28 mouse cellular contexts compared by ENCODE assay signal in the genomic region with DNA sequence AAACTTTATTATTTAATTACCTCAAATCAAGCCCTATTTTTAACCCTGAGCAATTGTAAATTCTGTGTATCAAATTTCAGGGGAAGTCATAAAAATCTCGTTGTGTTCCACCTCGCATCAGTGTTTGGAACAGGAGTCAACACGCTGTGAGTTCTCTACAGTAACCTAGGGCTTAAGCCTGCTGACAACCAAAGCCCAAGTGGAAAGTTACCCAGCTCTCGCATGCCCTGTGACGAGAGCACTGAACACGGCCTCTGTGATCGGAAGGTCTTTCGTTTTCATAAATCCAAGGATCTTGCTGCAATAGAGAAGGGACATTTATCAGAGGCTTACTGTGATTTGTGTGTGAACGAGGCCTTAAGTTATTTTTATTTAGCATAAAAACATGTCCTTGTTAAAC. TPM values are rescaled to one million over a fixed set of nuclear protein-coding genes. Genes with fewer than 3 reads are reported as not detected.
DNase-seq lines count a peak whose midpoint lies in the region; ATAC-seq lines count a peak whose summit lies in the region.
"Had no signal": no experiment of that assay in that cellular context is flagged by ENCODE, and none has a peak within 500 bp of the region (broad histone marks: within the 10 kb centered on the region; RNA-seq: fewer than 3 reads in every experiment).

No protein-coding gene starts in this region.

- peaks cover 10% of the 10 kb centered on the region for H3K4me1 ChIP-seq in heart, embryonic 10.5 days
- peaks cover 6% of the 10 kb centered on the region; the same call in 1 of the 2 replicates for H3K4me1 ChIP-seq in heart, embryonic 11.5 days (ENCODE audit: control insufficient read depth, insufficient read depth, low read length)
- H3K4me1 ChIP-seq: embryonic facial prominence, embryonic 12.5 days; embryonic facial prominence, embryonic 15.5 days; kidney, embryonic 15.5 days had no signal

- no peak for ATAC-seq in heart, embryonic 11.5 days (replicated peaks; ENCODE audit: insufficient number of reproducible peaks, low FRiP score, low TSS enrichment)
- ATAC-seq: forebrain, embryonic 14.5 days; hindbrain, postnatal 0 days; inflammation-experienced regulatory T-cells, adult 6 months; intestine, embryonic 16.5 days; Patski had no signal

- WGBS in heart, embryonic 10.5 days: 94% methylated on average over 9 of the region's 9 CpGs
- WGBS in heart, embryonic 11.5 days (ENCODE audit: insufficient replicate concordance): 93% methylated on average over 9 of the region's 9 CpGs

- intact Hi-C loops in left cerebral cortex, postnatal 14 days (cut with DNase I): no loop called here

- no peak overlapping the region for H3K4me3 ChIP-seq in heart, embryonic 10.5 days
- H3K4me3 ChIP-seq in heart, embryonic 11.5 days (ENCODE audit: low read depth, low read length): no peak overlapping the region
- H3K4me3 ChIP-seq: embryonic facial prominence, embryonic 12.5 days; embryonic facial prominence, embryonic 15.5 days; heart, adult 2 months; heart, embryonic 12.5 days; heart, embryonic 15.5 days; kidney, embryonic 15.5 days had no signal

- no peak overlapping the region for H3K9ac ChIP-seq in heart, embryonic 11.5 days (ENCODE audit: low read depth, low read length)
- H3K9ac ChIP-seq: embryonic facial prominence, embryonic 12.5 days; embryonic facial prominence, embryonic 15.5 days; heart, embryonic 12.5 days; heart, embryonic 15.5 days; hindbrain, embryonic 14.5 days; kidney, embryonic 15.5 days had no signal

- H3K27ac ChIP-seq in heart, embryonic 10.5 days: no peak overlapping the region
- H3K27ac ChIP-seq in heart, embryonic 11.5 days (ENCODE audit: low read depth, low read length): no peak overlapping the region
- H3K27ac ChIP-seq: embryonic facial prominence, embryonic 12.5 days; embryonic facial prominence, embryonic 15.5 days; heart, adult 2 months; heart, embryonic 15.5 days; hindbrain, embryonic 14.5 days; hindbrain, postnatal 0 days; kidney, embryonic 15.5 days had no signal

- no peaks in the 10 kb centered on the region for H3K27me3 ChIP-seq in heart, embryonic 10.5 days (ENCODE audit: insufficient read depth, poor library complexity, severe bottlenecking)
- H3K27me3 ChIP-seq in heart, embryonic 11.5 days (ENCODE audit: control insufficient read depth, insufficient read depth, low read length): no peaks in the 10 kb centered on the region
- H3K27me3 ChIP-seq: CH12.LX; embryonic facial prominence, embryonic 12.5 days; embryonic facial prominence, embryonic 15.5 days; heart, embryonic 12.5 days; heart, embryonic 15.5 days; kidney, embryonic 15.5 days; Patski had no signal

- peak; percentile 25 for DNase-seq in adrenal gland, adult 2 months
- no peak for DNase-seq in adrenal gland, postnatal 4 days (ENCODE audit: low spot score in 2 of 2)
- peak; percentile 47 for DNase-seq in heart, embryonic 10.5 days (ENCODE audit: low spot score)
- peak; percentile 34 for DNase-seq in adrenal gland, postnatal 14 days
- DNase-seq in left cerebral cortex, postnatal 14 days (ENCODE audit: low spot score in 2 of 2): no peak
- DNase-seq: B cell, adult 2 months; cerebellum, adult 18-20 months; cerebellum, adult 9-10 months; cerebellum, postnatal 14 days; gastrocnemius, postnatal 25 days; heart, adult 2 months; heart, postnatal 10 days; heart, postnatal 36 days; kidney, adult 8-10 months had no signal

- H3K36me3 ChIP-seq in heart, embryonic 10.5 days: peaks cover 78% of the 10 kb centered on the region
- H3K36me3 ChIP-seq in heart, embryonic 11.5 days (ENCODE audit: control insufficient read depth, insufficient read depth, low read length): peaks cover 13% of the 10 kb centered on the region

- no peak overlapping the region for H3K4me2 ChIP-seq in heart, embryonic 11.5 days
- H3K4me2 ChIP-seq: embryonic facial prominence, embryonic 12.5 days; embryonic facial prominence, embryonic 15.5 days; heart, embryonic 12.5 days; heart, embryonic 15.5 days; hindbrain, embryonic 14.5 days; kidney, embryonic 15.5 days had no signal

- no peaks in the 10 kb centered on the region for H3K9me3 ChIP-seq in heart, embryonic 10.5 days
- H3K9me3 ChIP-seq in heart, embryonic 11.5 days (replicated peaks; ENCODE audit: control insufficient read depth, low read length): no peaks in the 10 kb centered on the region
- H3K9me3 ChIP-seq: embryonic facial prominence, embryonic 12.5 days; embryonic facial prominence, embryonic 15.5 days; G1E; heart, embryonic 12.5 days; heart, embryonic 15.5 days; kidney, embryonic 15.5 days had no signal

RNA-seq across cellular contexts. Expression of gene Lrpprc, which starts 18.7 kb away (rescaled TPM):
- total RNA-seq in adrenal gland, adult 2 months (2021): 10 to 100 TPM; 67.1 to 72.5 TPM
- 19.9 and 21.6 TPM in 2 replicates for polyA plus RNA-seq in adrenal gland, adult 2 months (2012; rRNA removed)
- total RNA-seq in adrenal gland, postnatal 4 days (2021): 10 to 100 TPM; 72.0 to 75.0 TPM
- polyA plus RNA-seq in heart, embryonic 10.5 days (2016; fragmentation: Nextera tagmentation; extraction: Ambion mirVana): 61.6 and 76.6 TPM in 2 replicates
- polyA plus RNA-seq in heart, embryonic 11.5 days (2014; fragmentation: Nextera tagmentation; extraction: Ambion mirVana): 62.2 and 72.3 TPM in 2 replicates
- 84.6 and 86.6 TPM in 2 replicates for total RNA-seq in adrenal gland, postnatal 14 days (2021)
- 10 to 100 TPM; 63.5 to 66.2 TPM for total RNA-seq in left cerebral cortex, postnatal 14 days (2021)

Comparison
In these comparisons a context has a peak if more than half of its experiments do, and no peak if none do; other contexts are left out.
1. DNase-seq: peak in adrenal gland, adult 2 months (single experiment), heart, embryonic 10.5 days (single experiment) and adrenal gland, postnatal 14 days (single experiment); none in adrenal gland, postnatal 4 days (0 of 2) and left cerebral cortex, postnatal 14 days (0 of 2).